Mouse (Mus musculus): ENCODE measurements around the gene Babam2. TPM values are rescaled to one million over a fixed set of nuclear protein-coding genes. Genes with fewer than 3 reads are reported as not detected.

The Babam2 gene
- polyA plus RNA-seq, 1 experiment, result 70.1 TPM

GRCm38 (mm10) chr5:31931127-31931625, 233.7 kb downstream of the Babam2 start:
- no peaks in the 10 kb centered on the region for H3K4me1 ChIP-seq (ENCODE audit: control insufficient read depth, insufficient read depth, insufficient read length, low read length)
- no peak overlapping the region for H3K4me3 ChIP-seq (ENCODE audit: insufficient read depth, low read depth, low read length)
- no peak overlapping the region for H3K27ac ChIP-seq (replicated peaks; ENCODE audit: low read depth, low read length)

- H3K27ac ChIP-seq (replicated peaks; ENCODE audit: low read depth, low read length), result no peak overlapping the region
- no peaks in the 10 kb centered on the region for H3K4me1 ChIP-seq (ENCODE audit: control insufficient read depth, insufficient read depth, insufficient read length, low read length)
- no peak overlapping the region for H3K4me3 ChIP-seq (ENCODE audit: insufficient read depth, low read depth, low read length)
Measured at GRCm38 (mm10) chr5:31931637-31932036, 234.2 kb downstream of the Babam2 start.

GRCm38 (mm10) chr5:31933296-31933695, 235.8 kb downstream of the Babam2 start:
- Histone ChIP-seq H3K4me3 (ENCODE audit: insufficient read depth, low read depth, low read length) (no peak overlapping the region), H3K4me1 (ENCODE audit: control insufficient read depth, insufficient read depth, insufficient read length, low read length) (no peaks in the 10 kb centered on the region), H3K27ac (replicated peaks; ENCODE audit: low read depth, low read length) (no peak overlapping the region)

- H3K4me3 ChIP-seq (ENCODE audit: insufficient read depth, low read depth, low read length), result no peak overlapping the region
- no peak overlapping the region for H3K27ac ChIP-seq (replicated peaks; ENCODE audit: low read depth, low read length)
- H3K4me1 ChIP-seq (ENCODE audit: control insufficient read depth, insufficient read depth, insufficient read length, low read length), result no peaks in the 10 kb centered on the region
Measured at GRCm38 (mm10) chr5:31934397-31934796, 236.9 kb downstream of the Babam2 start.

- Histone ChIP-seq H3K4me3 (ENCODE audit: insufficient read depth, low read depth, low read length) (no peak overlapping the region), H3K4me1 (ENCODE audit: control insufficient read depth, insufficient read depth, insufficient read length, low read length) (no peaks in the 10 kb centered on the region), H3K27ac (replicated peaks; ENCODE audit: low read depth, low read length) (no peak overlapping the region)
Measured at GRCm38 (mm10) chr5:31935936-31936335, 238.5 kb downstream of the Babam2 start.

- no peak overlapping the region for H3K4me3 ChIP-seq (ENCODE audit: insufficient read depth, low read depth, low read length)
- H3K4me1 ChIP-seq (ENCODE audit: control insufficient read depth, insufficient read depth, insufficient read length, low read length), result no peaks in the 10 kb centered on the region
- no peak overlapping the region for H3K27ac ChIP-seq (replicated peaks; ENCODE audit: low read depth, low read length)
Measured at GRCm38 (mm10) chr5:31936523-31936922, 239.0 kb downstream of the Babam2 start.

- H3K4me3 ChIP-seq (ENCODE audit: insufficient read depth, low read depth, low read length), result no peak overlapping the region
- no peak overlapping the region for H3K27ac ChIP-seq (replicated peaks; ENCODE audit: low read depth, low read length)
- H3K4me1 ChIP-seq (ENCODE audit: control insufficient read depth, insufficient read depth, insufficient read length, low read length), result peaks cover 7% of the 10 kb centered on the region; the same call in 1 of the 2 replicates
Measured at GRCm38 (mm10) chr5:31940876-31941275, 243.4 kb downstream of the Babam2 start.

- H3K4me1 ChIP-seq (ENCODE audit: control insufficient read depth, insufficient read depth, insufficient read length, low read length), result peaks cover 4% of the 10 kb centered on the region; the same call in 1 of the 2 replicates
- H3K4me3 ChIP-seq (ENCODE audit: insufficient read depth, low read depth, low read length), result no peak overlapping the region
- no peak overlapping the region for H3K27ac ChIP-seq (replicated peaks; ENCODE audit: low read depth, low read length)
Measured at GRCm38 (mm10) chr5:31947185-31947584, 249.7 kb downstream of the Babam2 start.

- no peak overlapping the region for H3K4me3 ChIP-seq (ENCODE audit: insufficient read depth, low read depth, low read length)
- no peaks in the 10 kb centered on the region for H3K4me1 ChIP-seq (ENCODE audit: control insufficient read depth, insufficient read depth, insufficient read length, low read length)
- H3K27ac ChIP-seq (replicated peaks; ENCODE audit: low read depth, low read length), result no peak overlapping the region
Measured at GRCm38 (mm10) chr5:31949389-31949788, 251.9 kb downstream of the Babam2 start.

- Histone ChIP-seq H3K4me1 (ENCODE audit: control insufficient read depth, insufficient read depth, insufficient read length, low read length) (no peaks in the 10 kb centered on the region), H3K4me3 (ENCODE audit: insufficient read depth, low read depth, low read length) (no peak overlapping the region), H3K27ac (replicated peaks; ENCODE audit: low read depth, low read length) (no peak overlapping the region)
Measured at GRCm38 (mm10) chr5:31950532-31950931, 253.0 kb downstream of the Babam2 start.

GRCm38 (mm10) chr5:31955184-31955583, 257.7 kb downstream of the Babam2 start:
- H3K4me3 ChIP-seq (ENCODE audit: insufficient read depth, low read depth, low read length), result no peak overlapping the region
- no peaks in the 10 kb centered on the region for H3K4me1 ChIP-seq (ENCODE audit: control insufficient read depth, insufficient read depth, insufficient read length, low read length)
- no peak overlapping the region for H3K27ac ChIP-seq (replicated peaks; ENCODE audit: low read depth, low read length)

GRCm38 (mm10) chr5:31956336-31956735, 258.9 kb downstream of the Babam2 start:
- Histone ChIP-seq H3K4me1 (ENCODE audit: control insufficient read depth, insufficient read depth, insufficient read length, low read length) (no peaks in the 10 kb centered on the region), H3K4me3 (ENCODE audit: insufficient read depth, low read depth, low read length) (no peak overlapping the region), H3K27ac (replicated peaks; ENCODE audit: low read depth, low read length) (no peak overlapping the region)

GRCm38 (mm10) chr5:31959886-31960285, 262.4 kb downstream of the Babam2 start:
- Histone ChIP-seq H3K4me3 (ENCODE audit: insufficient read depth, low read depth, low read length) (no peak overlapping the region), H3K4me1 (ENCODE audit: control insufficient read depth, insufficient read depth, insufficient read length, low read length) (no peaks in the 10 kb centered on the region), H3K27ac (replicated peaks; ENCODE audit: low read depth, low read length) (no peak overlapping the region)

- no peaks in the 10 kb centered on the region for H3K4me1 ChIP-seq (ENCODE audit: control insufficient read depth, insufficient read depth, insufficient read length, low read length)
- no peak overlapping the region for H3K27ac ChIP-seq (replicated peaks; ENCODE audit: low read depth, low read length)
- no peak overlapping the region for H3K4me3 ChIP-seq (ENCODE audit: insufficient read depth, low read depth, low read length)
Measured at GRCm38 (mm10) chr5:31961423-31961822, 263.9 kb downstream of the Babam2 start.

GRCm38 (mm10) chr5:31962346-31962745, 264.9 kb downstream of the Babam2 start:
- Histone ChIP-seq H3K4me3 (ENCODE audit: insufficient read depth, low read depth, low read length) (no peak overlapping the region), H3K4me1 (ENCODE audit: control insufficient read depth, insufficient read depth, insufficient read length, low read length) (no peaks in the 10 kb centered on the region), H3K27ac (replicated peaks; ENCODE audit: low read depth, low read length) (no peak overlapping the region)

GRCm38 (mm10) chr5:31963352-31963751, 265.9 kb downstream of the Babam2 start:
- Histone ChIP-seq H3K4me1 (ENCODE audit: control insufficient read depth, insufficient read depth, insufficient read length, low read length) (no peaks in the 10 kb centered on the region; the same call in 1 of the 2 replicates), H3K27ac (replicated peaks; ENCODE audit: low read depth, low read length) (no peak overlapping the region), H3K4me3 (ENCODE audit: insufficient read depth, low read depth, low read length) (no peak overlapping the region)

Data from brown adipose tissue, adult 24 weeks (tissue).